Mouse (Mus musculus) ES-E14 (cell line): ENCODE results near the gene Sbf2.

Experiments used
- CHD2 ChIP-seq: IDR thresholded peaks from 2 replicates; pipeline ENCODE4 v1.6.1; 2014; ENCODE audit warnings: mild to moderate bottlenecking, low read depth, low read length, inconsistent platforms
- HCFC1 ChIP-seq: IDR thresholded peaks from 2 replicates; pipeline ENCODE4 v1.6.1; 2012; ENCODE audit warnings: low read length, inconsistent platforms, borderline replicate concordance; ENCODE audit not compliant: insufficient read depth
- MAFK ChIP-seq: IDR thresholded peaks from 2 replicates; pipeline ENCODE4 v1.6.1; 2014; ENCODE audit warnings: mild to moderate bottlenecking, low read depth, low read length, inconsistent platforms; ENCODE audit not compliant: insufficient read depth
- ZC3H11A ChIP-seq: IDR thresholded peaks from 2 replicates; pipeline ENCODE4 v1.6.1; 2012; ENCODE audit warnings: low read depth, mild to moderate bottlenecking, inconsistent platforms, low read length, borderline replicate concordance
- ZNF384 ChIP-seq: IDR thresholded peaks from 2 replicates; pipeline ENCODE4 v1.6.1; 2012; ENCODE audit warnings: low read depth, low read length, inconsistent platforms

- TF ChIP-seq MAFK (no peak), HCFC1 (no peak), ZNF384 (no peak), CHD2 (no peak), ZC3H11A (no peak)
Observed at GRCm38 (mm10) chr7:110655230-110655629, 40.5 kb upstream of the Sbf2 start.
